Mouse (Mus musculus) erythroblast, embryonic 14.5 days (primary cell): ENCODE data around the gene Rab3a.
A peak's percentile ranks its signal among the peaks of the same experiment; 100 is the strongest.

Experiments used
- GATA1 ChIP-seq: IDR thresholded peaks from 2 replicates; pipeline ENCODE4 v1.6.1; 2012; ENCODE audit warnings: low read length, inconsistent platforms, mixed read lengths
- TAL1 ChIP-seq: IDR thresholded peaks from 3 replicates; pipeline ENCODE4 v1.6.1; 2012; ENCODE audit warnings: low read length, inconsistent platforms, mixed read lengths

- no peak for TF ChIP-seq TAL1
- peak; percentile 87 for TF ChIP-seq GATA1
Measured at GRCm38 (mm10) chr8:70776496-70777444, 22.3 kb downstream of the Rab3a start, which contains the start of gene Pik3r2.
